Mouse (Mus musculus) right cerebral cortex, postnatal 25 days (tissue): ENCODE data around the gene Nisch.

Experiments
- DNase-seq: peaks from one replicate; pipeline ENCODE4 v3.0.0; 2022

The Nisch gene

DNA sequence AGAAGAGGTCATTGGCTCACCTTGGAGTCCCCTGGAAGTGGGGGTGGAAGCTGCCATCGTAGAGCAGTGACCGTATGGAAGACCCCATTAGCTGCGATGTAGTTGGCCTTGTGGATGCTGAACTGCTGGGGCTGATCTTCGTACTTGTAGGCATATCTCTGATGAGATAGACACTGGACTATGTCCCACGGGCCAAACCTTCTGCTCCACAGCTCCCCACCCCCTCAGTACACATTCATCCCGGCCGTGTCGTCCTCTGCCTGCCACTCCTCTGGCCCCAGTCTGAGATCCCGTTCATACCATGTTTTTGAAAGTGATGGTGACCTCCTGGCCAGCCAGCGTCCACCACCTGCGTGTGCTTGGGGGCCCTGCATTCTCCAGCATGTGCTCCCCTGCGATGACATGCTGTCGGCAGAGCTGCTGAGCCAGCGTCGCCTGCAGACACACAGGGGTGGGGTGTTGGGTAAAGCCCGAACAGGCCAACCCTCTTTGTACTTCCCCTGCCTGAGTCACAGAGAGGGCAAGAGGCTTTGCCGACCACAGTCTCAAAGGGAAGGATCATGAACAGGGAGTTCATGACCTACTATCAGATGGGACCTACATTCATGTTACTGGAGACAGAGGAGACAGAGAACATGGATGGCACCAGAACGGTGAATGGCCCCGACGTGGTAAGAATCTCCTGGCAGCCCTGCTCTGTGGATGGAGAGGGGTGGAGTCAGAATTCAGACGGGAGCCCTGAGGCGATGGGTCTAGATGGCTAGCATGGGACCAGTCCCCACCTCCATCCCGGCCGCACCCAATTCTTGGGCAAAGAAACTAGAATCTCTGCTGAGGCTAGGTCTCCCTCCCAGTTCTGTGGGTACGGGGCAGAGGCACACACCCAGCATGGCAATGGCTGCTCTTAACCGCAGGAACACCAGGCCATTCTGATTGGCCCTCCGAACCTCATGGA lies 56.3 kb downstream of the Nisch start:
- DNase-seq, result no peak

DNA sequence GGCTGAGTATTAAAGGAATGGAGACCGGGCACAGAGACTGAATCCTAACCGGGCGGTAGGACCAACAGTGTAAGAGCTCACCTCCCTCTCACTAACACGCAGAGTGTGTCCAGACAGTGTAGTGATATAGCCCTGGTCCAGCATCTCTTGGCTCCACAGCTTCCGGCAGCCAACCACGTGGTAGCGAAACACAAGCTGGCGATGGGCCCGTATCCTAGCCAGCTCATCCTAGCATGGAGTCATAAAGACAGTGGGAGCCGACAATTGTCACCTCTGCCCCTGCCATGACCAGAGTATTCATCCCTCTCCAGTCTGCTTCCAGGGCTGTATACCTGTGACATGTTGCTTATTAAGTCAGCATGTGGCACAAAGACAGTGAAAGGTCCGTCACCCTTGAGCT lies 71.1 kb downstream of the Nisch start:
- DNase-seq, result no peak

DNA sequence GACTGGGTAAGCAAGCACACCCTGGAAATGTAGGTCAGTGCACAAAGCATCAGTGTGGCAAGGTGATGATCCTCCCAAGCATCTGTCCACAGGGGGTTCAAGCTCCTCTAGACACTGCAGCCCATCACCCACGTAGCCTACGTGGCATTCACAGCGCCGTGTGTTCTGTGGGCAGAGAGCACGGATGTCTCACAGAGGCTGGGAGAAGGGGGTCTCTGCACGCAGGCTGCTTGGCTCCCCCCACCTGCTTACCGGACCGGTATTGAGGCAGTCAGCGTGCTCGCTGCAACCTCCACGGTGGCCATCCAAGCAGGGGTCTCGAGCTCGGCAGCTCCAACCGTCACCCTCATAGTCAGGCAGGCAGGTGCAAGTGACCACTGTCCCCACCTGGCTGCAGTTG lies 75.7 kb downstream of the Nisch start:
- no peak for DNase-seq

DNA sequence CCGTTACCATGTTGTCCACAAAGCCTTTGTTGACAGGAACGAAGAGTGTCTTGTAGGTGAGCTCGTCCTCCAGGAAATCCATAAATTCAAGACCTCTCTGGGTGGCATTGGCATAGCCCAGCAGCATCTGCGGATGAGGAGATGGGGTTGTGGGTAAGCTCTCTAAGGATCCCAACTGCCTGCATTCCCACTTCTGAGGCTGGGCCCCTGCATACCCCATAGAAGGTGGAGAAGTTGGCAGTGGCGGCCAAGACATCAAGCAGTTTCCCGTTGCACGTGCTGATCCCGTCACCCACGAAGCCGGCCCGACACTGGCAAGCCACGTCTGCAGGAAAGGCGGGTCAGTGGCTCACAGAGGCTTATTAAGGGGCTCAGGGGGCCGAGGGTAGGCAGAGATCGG lies 76.6 kb downstream of the Nisch start:
- no peak for DNase-seq

DNA sequence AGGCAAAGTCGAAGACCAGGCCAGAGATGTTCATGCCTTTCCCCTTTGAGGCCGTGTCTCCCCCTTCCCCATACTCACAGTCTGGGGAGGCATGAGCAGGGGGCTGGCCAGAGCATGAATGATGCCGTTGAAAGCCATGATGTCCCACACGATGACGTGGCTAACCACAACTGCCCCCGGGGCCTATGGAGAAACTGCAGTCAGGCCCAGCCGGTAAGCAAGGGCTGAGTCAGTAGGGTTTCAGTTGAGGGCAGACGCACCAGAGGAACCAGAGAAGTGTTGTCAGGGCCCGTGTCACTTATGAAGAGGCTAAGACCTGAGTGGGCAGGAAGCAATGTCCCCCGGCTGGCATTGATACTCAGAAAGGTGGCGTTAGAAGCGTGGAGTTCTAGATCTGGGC lies 77.1 kb downstream of the Nisch start:
- no peak for DNase-seq

DNA sequence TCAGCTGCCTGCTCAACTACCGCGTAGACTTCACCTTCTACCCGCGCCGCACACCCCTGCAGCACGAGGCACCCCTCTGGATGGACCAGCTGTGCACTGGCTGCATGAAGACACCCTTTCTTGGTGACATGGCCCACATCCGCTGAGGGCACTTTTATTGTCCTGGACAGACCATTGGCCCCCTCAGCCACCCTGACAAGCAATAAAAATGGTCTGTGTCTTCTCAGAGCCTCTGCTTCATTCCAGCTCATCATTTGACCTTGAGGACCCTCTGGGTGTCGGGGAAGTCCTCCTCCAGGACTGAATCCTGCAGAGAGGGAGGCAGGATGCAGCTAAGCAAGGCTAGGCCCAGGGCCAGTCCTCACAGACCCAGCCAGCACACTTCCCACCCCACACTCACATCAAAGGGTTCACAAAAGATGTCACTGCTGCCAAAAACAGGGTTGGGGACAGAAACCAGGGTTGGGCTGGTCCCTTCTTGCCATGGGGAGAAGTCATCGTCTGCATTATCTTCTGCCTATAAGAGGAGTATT lies 77.8 kb downstream of the Nisch start:
- DNase-seq, result no peak

DNA sequence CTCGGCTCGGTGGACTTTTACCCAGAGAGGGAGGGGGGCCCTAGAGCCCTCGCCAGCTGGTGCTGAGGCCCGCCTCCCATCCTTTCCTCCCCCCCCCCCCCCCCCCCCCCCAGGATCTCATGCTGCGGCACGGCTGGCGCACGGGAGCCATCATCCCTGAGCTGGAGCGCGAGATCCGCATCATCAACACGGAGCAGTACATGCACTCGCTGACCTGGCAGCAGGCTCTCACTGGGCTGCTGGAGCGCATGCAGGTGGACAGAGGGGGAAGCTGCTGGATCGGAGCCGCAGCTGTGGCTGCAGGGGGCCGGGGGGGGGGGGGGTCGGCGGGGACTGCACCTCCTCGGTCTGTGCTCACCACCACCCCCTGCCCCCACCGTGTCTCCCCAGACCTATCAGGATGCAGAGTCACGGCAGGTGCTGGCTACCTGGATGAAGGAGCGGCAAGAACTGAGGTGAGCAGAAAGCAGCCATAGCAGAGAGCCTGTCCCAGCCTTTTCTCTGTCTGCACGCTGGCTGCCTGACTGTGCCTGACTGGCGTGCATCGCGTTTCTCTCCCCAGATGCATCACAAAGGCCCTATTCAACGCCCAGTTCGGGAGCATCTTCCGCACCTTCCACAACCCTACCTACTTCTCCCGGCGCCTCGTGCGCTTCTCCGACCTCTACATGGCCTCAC lies 78.4 kb downstream of the Nisch start:
- no peak for DNase-seq

DNA sequence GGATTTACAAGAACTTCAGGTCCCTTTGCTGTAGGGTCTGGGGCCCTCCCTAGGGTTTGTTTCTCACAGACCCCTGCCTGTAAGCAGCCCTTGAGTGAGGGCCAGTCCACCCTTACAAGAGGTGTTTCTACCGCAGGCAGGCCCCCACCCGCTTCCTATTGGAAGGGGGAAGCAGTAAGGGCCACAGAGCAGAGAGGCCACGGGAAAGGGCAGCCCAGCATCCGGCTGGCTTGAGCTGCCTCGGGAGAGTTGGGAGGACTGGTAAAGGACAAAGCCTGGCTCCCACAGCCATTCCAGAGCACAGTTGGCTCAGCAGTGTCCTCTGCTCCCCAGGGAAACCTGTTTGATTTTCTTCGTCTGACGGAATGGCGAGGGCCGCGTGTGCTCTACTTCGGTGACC lies 79.0 kb downstream of the Nisch start:
- no peak for DNase-seq

DNA sequence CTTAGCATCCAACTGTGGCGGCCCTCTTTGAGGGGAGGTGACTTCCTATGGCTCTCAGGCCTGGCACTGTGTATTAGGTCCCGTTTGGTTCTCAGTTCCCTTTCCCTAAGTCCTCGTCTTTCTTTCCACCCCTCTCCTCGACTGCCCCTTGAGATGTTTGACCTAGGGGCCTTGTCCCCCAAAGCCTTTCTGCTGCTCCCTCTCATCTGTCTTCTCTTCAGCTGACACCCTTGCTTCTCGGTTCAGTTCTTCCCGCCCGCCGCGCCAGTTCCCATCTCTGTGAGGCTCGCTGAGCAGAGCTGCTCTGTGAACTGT lies 79.5 kb downstream of the Nisch start:
- no peak for DNase-seq

DNA sequence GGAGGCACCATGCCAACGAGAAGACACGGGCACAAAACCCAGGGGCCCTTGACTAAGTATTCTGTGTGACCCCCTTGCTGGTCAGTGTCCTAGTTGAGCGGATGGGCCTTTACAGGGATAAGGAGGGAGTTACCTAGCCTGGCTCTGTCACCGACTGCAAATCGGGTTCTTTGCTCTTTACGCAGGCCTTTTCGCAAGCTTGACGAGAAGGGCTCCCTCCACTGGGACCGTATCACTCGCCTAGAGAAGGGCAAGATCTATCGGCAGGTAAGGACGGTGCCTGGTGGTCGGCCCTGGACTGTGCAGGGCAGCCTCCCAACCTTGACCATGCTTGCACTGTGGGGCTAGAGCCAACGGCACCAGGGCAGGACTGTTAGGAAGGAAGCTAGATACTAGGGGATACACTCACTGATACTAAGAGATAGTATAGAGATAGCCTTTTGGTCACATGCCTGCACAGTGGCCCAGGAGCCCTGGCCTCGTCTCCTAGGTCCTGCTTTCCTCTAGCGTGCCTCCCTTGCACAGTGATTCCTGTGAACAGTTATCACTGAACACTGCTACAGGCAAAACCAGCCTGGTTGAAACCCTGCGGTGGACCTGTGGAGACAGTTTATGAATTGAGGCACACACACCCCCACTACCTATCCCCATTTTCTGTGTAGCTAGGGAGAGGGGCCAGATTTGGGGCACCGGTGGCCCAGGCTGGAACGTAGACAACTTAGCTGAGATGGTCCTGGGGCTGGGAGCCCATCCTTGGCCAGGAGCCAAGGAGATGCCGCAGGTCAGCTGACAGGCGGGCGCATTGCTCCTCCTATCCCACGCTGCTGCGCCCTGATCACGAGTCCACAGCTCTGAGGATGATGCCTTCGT lies 80.1 kb downstream of the Nisch start:
- no peak for DNase-seq

DNA sequence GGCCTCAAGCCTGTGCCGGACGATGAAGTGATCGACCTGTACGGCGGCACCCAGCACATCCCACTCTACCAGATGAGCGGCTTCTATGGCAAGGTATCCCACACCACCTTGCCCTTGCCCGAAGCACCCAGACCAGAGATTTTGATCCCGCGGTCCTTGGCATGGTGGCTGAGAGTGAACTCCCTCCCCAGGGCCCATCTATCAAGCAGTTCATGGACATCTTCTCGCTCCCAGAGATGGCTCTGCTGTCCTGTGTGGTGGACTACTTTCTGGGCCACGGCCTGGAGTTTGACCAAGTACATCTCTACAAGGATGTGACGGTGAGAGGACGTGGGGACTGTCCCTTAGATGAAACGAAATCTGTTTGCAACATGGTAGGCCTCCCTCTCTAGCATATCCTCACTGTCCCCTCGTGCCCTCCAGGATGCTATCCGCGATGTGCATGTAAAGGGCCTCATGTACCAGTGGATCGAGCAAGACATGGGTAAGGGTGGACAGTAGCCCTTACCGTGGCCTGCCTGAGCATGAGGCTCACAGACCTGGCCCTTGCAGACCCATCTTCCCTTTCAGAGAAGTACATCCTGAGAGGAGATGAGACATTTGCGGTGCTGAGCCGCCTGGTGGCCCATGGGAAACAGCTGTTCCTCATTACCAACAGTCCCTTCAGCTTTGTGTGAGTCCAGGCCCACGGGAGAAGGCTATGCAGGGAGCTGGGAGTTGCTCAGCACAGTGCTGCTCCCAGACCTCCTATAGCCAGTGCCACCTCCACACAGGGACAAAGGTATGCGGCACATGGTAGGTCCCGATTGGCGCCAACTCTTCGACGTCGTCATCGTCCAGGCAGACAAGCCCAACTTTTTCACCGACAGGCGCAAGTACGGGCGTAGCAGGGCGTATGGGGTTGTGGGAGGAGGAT lies 81.0 kb downstream of the Nisch start:
- no peak for DNase-seq

DNA sequence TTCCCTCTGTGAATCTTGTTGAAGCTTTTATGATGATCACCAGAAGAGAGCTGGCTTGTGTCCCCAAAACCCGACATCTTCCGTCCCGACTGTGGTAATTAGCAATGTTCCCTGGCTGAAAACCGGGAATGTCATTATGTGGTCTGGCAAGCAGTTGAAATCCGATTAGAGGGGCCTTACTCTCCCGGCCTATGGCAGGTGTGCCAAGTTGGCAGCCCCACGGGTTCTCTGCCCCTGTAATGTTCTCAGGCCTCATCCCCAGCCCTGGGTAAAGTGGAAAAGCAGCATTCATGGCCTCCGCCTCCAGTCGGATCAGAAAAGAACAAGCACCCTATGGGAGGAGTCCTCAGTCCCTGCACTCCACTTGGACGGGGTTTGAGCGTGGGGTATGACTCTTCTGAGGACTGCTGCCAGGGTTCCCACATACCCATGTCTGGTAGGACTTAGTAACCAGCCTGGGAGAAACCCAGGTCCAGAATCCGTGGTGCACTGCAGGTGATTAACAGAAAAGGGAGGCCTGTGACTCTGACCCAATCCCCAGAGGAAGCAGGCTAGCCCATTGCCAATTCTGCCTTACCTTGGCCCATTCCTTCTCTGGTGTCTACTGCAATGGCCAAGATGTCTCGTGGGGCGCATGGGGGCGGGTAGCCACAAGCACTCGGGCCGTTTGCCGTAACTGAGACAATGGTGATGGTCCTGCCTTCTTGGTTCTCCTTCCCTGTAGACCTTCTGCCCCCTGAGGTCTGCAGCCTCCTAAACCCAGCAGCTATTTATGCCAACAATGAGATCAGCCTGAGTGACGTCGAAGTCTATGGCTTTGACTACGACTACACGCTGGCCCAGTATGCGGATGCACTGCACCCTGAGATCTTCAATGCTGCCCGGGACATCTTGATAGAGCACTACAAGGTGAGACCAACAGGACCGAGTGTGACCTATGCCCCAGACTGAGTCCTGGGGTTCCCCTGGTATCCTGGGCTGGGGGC lies 82.4 kb downstream of the Nisch start:
- DNase-seq, result no peak

DNA sequence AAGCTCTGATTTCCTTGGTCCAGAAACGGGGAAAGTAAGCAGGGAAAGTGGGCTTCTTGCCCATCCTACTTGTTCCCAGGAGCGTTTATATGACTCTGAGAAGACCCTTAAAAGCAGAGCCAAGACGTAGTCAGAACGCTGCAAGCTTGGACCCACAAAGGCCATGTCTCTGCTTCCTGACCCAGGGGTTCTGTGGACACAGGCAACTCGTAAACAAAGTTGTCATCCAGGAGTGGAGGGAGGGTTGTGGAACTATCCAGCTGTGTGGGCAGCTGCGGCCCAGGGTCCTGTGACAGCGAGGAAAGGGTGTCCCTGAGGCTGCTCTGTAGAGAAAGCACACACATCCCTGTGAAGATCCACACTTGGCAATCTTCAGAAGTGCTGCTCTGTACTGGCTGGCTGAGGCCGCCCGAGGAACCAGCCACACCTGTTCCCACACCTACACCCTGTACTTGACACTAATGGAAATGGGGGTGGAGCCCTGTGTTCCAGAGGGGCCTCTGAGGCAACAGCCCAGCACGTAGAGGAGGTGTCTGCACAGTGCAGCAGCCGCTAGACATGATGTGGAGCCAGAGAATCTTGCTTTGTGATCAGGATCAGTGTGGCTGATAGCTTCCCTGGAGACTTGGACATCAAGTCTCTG lies 83.6 kb downstream of the Nisch start:
- no peak for DNase-seq

DNA sequence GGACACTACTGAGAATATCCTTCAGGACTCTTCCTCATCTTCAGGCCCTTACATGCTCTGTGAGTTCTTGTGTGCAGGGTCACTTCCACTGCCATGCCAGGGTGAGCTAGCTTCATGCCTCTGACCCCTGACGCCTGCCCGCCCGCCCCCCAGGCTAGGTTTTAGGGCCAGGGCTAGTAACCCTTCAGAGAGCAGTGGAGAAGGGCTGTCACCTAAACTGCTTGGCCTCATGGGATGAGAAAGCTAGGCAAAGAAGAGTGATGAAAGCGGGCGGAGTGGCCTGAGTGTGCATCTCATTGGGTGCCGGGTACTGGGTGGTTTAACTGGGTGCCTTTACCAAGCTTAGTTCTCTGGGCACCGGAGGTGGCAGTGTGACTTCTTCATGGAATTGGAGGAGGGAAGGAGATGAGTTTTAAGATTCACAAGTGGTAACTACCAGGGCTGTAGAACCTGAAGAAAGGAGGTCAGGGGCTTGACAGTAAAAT lies 84.2 kb downstream of the Nisch start:
- no peak for DNase-seq

DNA sequence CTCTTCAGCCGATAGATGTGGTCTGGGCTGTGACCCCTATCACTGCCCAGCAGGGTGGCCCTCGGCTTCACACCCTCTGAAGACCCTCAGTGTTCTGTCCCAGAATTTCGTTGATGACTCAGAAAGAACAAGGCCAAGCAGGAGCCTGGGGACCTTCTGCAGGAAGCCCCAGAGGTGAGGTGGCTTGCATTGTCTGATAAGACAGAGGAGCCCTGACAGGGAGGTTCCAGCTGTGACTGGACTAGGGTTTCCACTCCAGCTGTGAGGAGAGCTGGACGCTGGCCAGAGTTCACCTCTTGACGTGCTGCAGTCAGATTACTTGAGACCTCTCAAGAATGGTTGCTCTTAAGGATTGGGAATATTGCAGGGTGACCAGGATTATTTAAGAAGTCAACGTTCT lies 84.7 kb downstream of the Nisch start:
- no peak for DNase-seq

DNA sequence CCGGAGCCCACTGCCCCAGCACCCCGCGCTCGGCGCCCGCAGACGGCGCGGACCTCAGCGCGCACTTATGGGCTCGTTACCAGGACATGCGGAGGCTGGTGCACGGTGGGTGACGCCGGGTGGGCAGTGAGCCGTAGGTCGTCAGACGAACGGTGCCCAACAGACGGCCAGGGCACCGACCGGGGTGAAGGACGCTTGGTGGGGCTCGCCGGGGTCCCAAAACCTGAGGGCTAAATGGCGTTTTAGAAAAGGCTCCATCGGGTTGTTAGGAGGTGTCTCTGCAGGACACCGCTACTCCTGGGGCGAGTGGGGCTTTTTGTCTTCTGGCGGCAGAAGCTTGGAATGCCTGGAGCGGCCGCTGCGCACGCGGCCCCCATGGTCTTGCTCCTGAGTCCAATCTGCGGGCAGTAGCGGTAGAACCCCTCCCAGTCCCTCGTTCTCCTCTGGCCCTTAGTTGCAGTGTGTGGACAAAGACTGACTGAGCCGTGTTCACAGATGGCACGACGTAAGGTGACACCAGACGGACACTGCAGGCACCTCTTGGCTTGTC lies 85.4 kb downstream of the Nisch start:
- no peak for DNase-seq

DNA sequence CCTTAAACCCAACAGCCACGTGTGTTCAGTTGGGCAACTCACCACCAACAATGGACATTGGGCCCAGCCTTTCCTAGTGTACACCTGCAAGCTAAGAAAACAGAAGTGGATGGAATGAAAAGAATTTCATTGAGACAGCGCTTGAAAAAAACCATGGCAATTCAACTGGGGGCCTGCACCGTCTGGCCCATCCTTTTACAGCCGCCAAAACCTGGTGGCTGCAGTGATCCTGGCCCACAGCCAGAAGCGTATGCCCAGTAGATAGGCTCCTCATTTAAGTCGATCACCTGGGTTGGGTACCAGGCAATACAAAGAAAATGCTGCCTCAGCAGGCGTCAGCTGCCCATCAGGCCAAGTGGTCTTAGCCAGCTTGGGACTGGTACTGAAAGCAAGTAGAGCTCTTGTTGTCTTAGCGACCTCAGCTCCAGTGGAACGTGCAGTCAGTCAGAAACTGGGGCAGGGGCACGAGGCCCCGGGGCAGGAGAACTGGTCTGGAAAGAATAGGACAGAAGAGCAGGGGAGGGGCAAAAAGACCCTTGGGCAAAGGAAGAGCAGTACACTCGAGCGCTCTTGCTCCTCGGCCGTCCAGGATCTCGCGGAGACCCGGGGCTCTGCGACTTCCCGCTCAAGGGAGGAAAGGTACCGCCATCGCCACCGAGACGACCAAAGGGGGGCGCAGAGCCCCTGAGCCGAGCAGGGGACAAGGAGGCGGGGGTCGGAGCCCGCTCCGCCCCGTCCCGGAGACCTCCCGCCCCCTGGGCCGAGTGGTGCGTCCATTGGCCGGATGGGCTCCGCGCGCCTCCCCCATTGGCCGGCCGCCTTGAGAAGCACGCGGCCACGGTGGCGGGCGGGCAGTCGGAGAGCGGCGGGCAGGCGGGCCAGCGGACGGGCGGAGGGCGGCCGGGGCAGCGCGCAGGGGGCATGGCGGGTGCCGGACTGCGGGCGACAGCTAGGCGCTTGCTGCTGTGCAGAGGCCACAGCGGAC lies 86.2 kb downstream of the Nisch start, which contains the start of gene Nt5dc2:
Gene Nt5dc2 (plus strand): TSS at position 818 of the 985 bp plus-strand sequence.
- peak; percentile 77 for DNase-seq
